Mouse (Mus musculus) C2C12 (cell line): ENCODE data around the gene BC030870. TPM values are rescaled to one million over a fixed set of nuclear protein-coding genes. Genes with fewer than 3 reads are reported as not detected.

Experiments used
- H3K27me3 ChIP-seq: one replicate; pipeline ENCODE4 v1.6.1; 2011; ENCODE audit not compliant: control insufficient read depth, insufficient read depth, insufficient read length
- H3K36me3 ChIP-seq: one replicate; pipeline ENCODE4 v1.6.1; 2011; ENCODE audit not compliant: control insufficient read depth, insufficient read depth
- H3K4me3 ChIP-seq: one replicate; pipeline ENCODE4 v1.5.1; 2011; ENCODE audit warnings: mild to moderate bottlenecking, control low read depth; ENCODE audit not compliant: poor library complexity, insufficient read depth, severe bottlenecking
- H3K79me2 ChIP-seq: one replicate; pipeline ENCODE4 v1.6.1; 2011; ENCODE audit not compliant: control insufficient read depth, insufficient read depth
- H3K79me3 ChIP-seq: one replicate; pipeline ENCODE4 v1.6.1; 2011; ENCODE audit warnings: low read depth, control low read depth
- H3ac ChIP-seq: one replicate; pipeline ENCODE3; 2011; ENCODE audit warnings: low read depth; ENCODE audit not compliant: control insufficient read depth, insufficient read length
- CEBPB ChIP-seq: IDR thresholded peaks from one replicate; pipeline ENCODE4 v1.6.1; 2011; ENCODE audit warnings: low read depth, mild to moderate bottlenecking, control low read depth, moderate library complexity
- CTCF ChIP-seq: IDR thresholded peaks from one replicate; pipeline ENCODE4 v1.5.1; 2011; ENCODE audit not compliant: control insufficient read depth, insufficient read depth, insufficient read length
- FOSL1 ChIP-seq: IDR thresholded peaks from one replicate; pipeline ENCODE4 v1.8.0; 2011; ENCODE audit warnings: mild to moderate bottlenecking, low read length; ENCODE audit not compliant: poor library complexity, insufficient read depth, severe bottlenecking
- MAX ChIP-seq: IDR thresholded peaks from one replicate; pipeline ENCODE4 v1.6.1; 2011; ENCODE audit warnings: mild to moderate bottlenecking, control low read depth
- MYOD1 ChIP-seq: IDR thresholded peaks from one replicate; pipeline ENCODE4 v1.6.1; 2011; ENCODE audit warnings: low read depth; ENCODE audit not compliant: control insufficient read depth, insufficient read length
- MYOG ChIP-seq: IDR thresholded peaks from one replicate; pipeline ENCODE4 v1.6.1; 2011; ENCODE audit not compliant: control insufficient read depth, insufficient read length; ENCODE audit errors: extremely low read depth
- USF1 ChIP-seq: IDR thresholded peaks from one replicate; pipeline ENCODE4 v1.6.1; 2011; ENCODE audit warnings: low read depth, mild to moderate bottlenecking, control low read depth, moderate library complexity
- microRNA-seq: library from miRNA; unstranded; fragments of <30 nt; microRNA quantifications from one replicate; pipeline ENCODE4, GENCODE M21; 2019; ENCODE audit warnings: borderline microRNAs expressed
- polyA plus RNA-seq: library from polyadenylated mRNA; unstranded; fragments of >200 nt; fragmentation: generic; extraction: Trizol; gene quantifications from one replicate; pipeline ENCODE4 v1.2.1, GENCODE M21; 2012; ENCODE audit warnings: missing spikeins

The BC030870 gene
- polyA plus RNA-seq, 1 experiment = not detected

GRCm38 (mm10) chr8:65053968-65054367 lies 75.4 kb downstream of the BC030870 start:
- TF ChIP-seq FOSL1 (no peak), USF1 (no peak), CTCF (no peak), MAX (no peak), CEBPB (no peak), MYOD1 (no peak), MYOG (no peak)
- Histone ChIP-seq H3K27me3 (no peaks in the 10 kb centered on the region), H3K79me3 (no peaks in the 10 kb centered on the region), H3K4me3 (no peak overlapping the region), H3K79me2 (no peaks in the 10 kb centered on the region), H3K36me3 (no peaks in the 10 kb centered on the region), H3ac (no peak overlapping the region)

DNA sequence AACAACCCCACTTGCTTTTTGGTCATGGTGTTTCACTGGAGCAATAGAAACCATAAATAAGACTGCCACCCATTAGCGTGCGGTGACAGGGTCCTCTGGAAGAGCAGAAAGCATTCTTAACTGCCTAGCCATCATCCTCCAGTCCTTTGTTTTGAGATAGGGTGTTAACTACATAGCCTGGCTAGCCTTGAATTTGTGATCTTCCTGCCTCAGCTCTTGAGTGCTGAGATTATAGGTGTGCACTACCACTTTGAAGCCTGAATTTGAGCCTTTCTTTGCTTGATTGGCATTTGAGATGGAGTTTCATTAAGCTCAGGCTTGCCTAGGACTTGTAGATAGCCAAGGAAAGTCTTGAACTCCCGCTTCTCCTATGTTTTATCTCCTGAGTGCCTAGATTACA lies 75.8 kb downstream of the BC030870 start:
- H3K27me3 ChIP-seq = no peaks in the 10 kb centered on the region
- TF ChIP-seq CTCF (no peak), CEBPB (no peak), MAX (no peak), MYOG (no peak)
- no peaks in the 10 kb centered on the region for H3K79me3 ChIP-seq
- no peak overlapping the region for H3ac ChIP-seq
- H3K4me3 ChIP-seq = no peak overlapping the region
- H3K36me3 ChIP-seq = no peaks in the 10 kb centered on the region
- no peaks in the 10 kb centered on the region for H3K79me2 ChIP-seq

DNA sequence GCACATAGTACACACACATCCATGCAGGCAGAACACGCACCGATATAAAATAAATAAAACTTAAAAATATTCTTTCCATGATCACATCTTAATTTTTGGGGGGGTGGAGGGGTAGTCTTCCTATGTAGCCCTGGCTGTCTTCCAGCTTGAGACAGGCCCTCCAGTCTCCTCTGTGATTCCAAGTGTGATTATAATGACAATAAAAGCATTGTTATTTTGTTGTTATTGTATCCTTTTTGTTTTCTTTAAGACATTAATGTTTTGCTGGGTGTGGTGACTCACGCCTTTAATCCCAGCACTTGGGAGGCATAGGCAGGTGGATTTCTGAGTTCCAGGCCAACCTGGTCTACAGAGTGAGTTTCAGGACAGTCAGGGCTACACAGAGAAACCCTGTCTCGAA lies 81.6 kb downstream of the BC030870 start:
- Histone ChIP-seq H3K79me2 (no peaks in the 10 kb centered on the region), H3K4me3 (no peak overlapping the region), H3K27me3 (no peaks in the 10 kb centered on the region), H3K79me3 (no peaks in the 10 kb centered on the region), H3ac (no peak overlapping the region), H3K36me3 (no peaks in the 10 kb centered on the region)
- no peak for TF ChIP-seq MYOD1
- no peak for TF ChIP-seq FOSL1
- TF ChIP-seq CEBPB = no peak
- TF ChIP-seq MAX = no peak
- no peak for TF ChIP-seq CTCF
- no peak for TF ChIP-seq USF1
- no peak for TF ChIP-seq MYOG

DNA sequence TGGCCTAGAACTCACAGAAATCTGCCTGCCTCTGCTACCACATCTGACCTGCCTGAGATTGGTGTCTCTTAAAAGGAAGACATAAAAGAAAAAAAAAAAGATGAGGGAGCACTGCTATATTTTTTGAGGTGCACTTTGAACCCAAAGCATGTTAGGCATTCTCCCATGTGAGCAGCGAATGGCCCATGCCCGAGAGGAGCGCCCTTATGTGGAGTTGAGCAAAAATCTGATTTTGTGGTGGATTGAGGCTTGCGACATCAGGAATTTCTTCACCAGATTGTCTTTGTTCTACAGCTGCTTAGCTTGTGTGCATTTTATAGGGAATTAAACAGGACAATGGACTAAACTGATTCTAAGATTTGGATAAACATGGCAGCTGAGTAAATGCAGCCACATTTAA lies 82.2 kb downstream of the BC030870 start:
- no peaks in the 10 kb centered on the region for H3K79me3 ChIP-seq
- H3K79me2 ChIP-seq = no peaks in the 10 kb centered on the region
- TF ChIP-seq CEBPB (no peak), FOSL1 (no peak), MAX (no peak), MYOD1 (no peak), USF1 (no peak), CTCF (no peak), MYOG (no peak)

GRCm38 (mm10) chr8:65046565-65046964 lies 82.8 kb downstream of the BC030870 start:
- H3K79me3 ChIP-seq = no peaks in the 10 kb centered on the region
- TF ChIP-seq CTCF = no peak
- no peak for TF ChIP-seq FOSL1
- no peak for TF ChIP-seq USF1
- H3K36me3 ChIP-seq = no peaks in the 10 kb centered on the region
- H3ac ChIP-seq = no peak overlapping the region
- H3K27me3 ChIP-seq = no peaks in the 10 kb centered on the region
- no peak overlapping the region for H3K4me3 ChIP-seq
- H3K79me2 ChIP-seq = no peaks in the 10 kb centered on the region

More for the DNA sequence above, 82.2 kb downstream of the BC030870 start:
- H3K4me3 ChIP-seq = no peak overlapping the region
- H3K36me3 ChIP-seq = no peaks in the 10 kb centered on the region
- H3K27me3 ChIP-seq = no peaks in the 10 kb centered on the region
- H3ac ChIP-seq = no peak overlapping the region

GRCm38 (mm10) chr8:65037117-65037533 lies 92.2 kb downstream of the BC030870 start, which contains the start of gene Apela:
Gene Apela (minus strand): TSS chr8:65037336.
- Histone ChIP-seq H3K4me3 (no peak within 1 kb of the TSS), H3K36me3 (no peaks in the 10 kb centered on the region), H3K79me2 (no peaks in the 10 kb centered on the region), H3K27me3 (no peaks in the 10 kb centered on the region), H3K79me3 (no peaks in the 10 kb centered on the region), H3ac (no peak within 1 kb of the TSS)
- TF ChIP-seq USF1 (no peak), MYOD1 (no peak), MYOG (no peak), CTCF (no peak), FOSL1 (no peak), MAX (no peak), CEBPB (no peak)

Small RNAs within 50 kb of the gene (microRNA-seq; reads per million reads assigned to microRNA genes)
- not detected for gene Gm24333

Other genes with a start within 250 kb of the BC030870 start
- gene Tmem192, start 182.4 kb downstream of the BC030870 start, polyA plus RNA-seq = 30.5 TPM
- gene Trim75, start 141.7 kb downstream of the BC030870 start, polyA plus RNA-seq = 0.02 TPM
- not detected for gene Trim61, start 111.0 kb downstream of the BC030870 start, polyA plus RNA-seq
- not detected for gene Trim60, start 111.0 kb downstream of the BC030870 start, polyA plus RNA-seq
- not detected for gene Apela, start 92.2 kb downstream of the BC030870 start, polyA plus RNA-seq
- not detected for gene Gm10663, start 54.5 kb downstream of the BC030870 start, polyA plus RNA-seq